Mouse (Mus musculus): ENCODE measurements around the gene D6Ertd527e. TPM values are rescaled to one million over a fixed set of nuclear protein-coding genes. Genes with fewer than 3 reads are reported as not detected.
A peak's percentile ranks its signal among the peaks of the same experiment; 100 is the strongest.

The D6Ertd527e gene
- polyA plus RNA-seq, 1 experiment: 0.31 TPM

DNA sequence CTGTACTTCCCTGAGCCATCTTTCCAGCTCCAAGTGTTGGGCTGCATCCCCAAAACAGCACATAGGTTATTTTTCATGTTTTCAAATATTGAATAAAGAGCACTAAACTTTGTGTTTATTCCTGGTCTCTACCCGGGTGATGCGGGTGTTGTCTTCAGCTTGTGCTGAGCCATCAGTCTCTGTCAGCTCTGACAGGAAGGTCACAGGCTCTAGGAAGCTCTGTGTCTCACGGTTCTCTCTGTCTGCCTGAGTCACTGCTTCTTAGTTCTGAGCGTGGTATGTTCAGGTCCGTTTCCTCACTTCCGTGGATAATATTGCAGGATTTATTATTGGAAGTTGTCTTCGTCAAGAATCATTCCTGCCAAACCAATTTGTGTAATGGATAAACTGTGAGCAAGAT, 17.4 kb downstream of the D6Ertd527e start:
- Histone ChIP-seq H3K4me3 (ENCODE audit: insufficient read depth, low read length) (no peak overlapping the region), H3K27ac (ENCODE audit: insufficient read depth, low read length) (no peak overlapping the region), H3K4me1 (ENCODE audit: control insufficient read depth, insufficient read depth, low read length) (no peaks in the 10 kb centered on the region)
- no peak for TF ChIP-seq CTCF (IDR thresholded peaks at IDR 0.05; ENCODE audit: extremely low read depth, insufficient read depth, low read length)

DNA sequence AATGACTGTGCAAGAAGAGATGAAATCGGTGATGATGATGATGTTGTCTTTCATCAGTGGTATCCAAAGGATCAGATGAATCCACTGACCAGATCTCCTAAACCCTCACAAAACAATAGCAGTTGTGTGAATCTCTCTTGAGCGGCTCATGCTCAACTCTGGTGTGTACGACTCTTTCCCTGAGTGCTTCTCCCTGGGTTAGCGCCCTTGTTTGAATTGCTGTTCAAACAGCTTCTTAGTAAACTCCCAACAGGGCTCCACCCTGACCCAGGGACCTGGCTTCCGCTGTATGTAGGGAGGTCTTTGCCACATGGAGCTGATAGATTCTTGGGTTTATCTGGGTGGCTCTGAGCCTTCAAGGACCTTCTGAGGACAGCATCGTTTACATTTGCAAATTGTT, 18.9 kb downstream of the D6Ertd527e start:
- TF ChIP-seq CTCF (IDR thresholded peaks at IDR 0.05; ENCODE audit: extremely low read depth, insufficient read depth, low read length): no peak

DNA sequence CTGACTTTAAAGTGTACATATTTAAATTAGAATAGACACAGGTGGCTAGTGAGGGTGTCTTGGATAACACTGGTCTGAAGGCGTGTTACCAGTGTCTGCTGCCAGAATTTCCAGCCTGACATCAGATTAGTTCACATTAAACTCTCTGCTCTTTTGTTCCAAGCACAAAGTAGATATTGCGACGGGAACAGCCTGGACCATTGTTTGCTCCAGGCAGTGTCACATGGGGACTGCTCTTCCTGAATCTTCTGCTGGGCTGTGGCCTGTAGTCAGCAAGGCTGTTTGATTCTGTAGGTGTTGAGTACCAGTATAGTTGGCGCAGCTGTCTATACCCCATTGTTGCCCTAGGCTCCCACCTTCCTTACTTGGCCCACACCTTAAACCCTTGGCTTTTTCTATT, 19.4 kb downstream of the D6Ertd527e start:
- H3K4me3 ChIP-seq (ENCODE audit: insufficient read depth, low read length): no peak overlapping the region
- no peaks in the 10 kb centered on the region for H3K4me1 ChIP-seq (ENCODE audit: control insufficient read depth, insufficient read depth, low read length)
- H3K27ac ChIP-seq (ENCODE audit: insufficient read depth, low read length): no peak overlapping the region
- TF ChIP-seq POLR2A (IDR thresholded peaks at IDR 0.05; ENCODE audit: extremely low read depth, insufficient read depth, low read length) (no peak), CTCF (IDR thresholded peaks at IDR 0.05; ENCODE audit: extremely low read depth, insufficient read depth, low read length) (no peak)

More for the DNA sequence above, 18.9 kb downstream of the D6Ertd527e start:
- Histone ChIP-seq H3K4me1 (ENCODE audit: control insufficient read depth, insufficient read depth, low read length) (no peaks in the 10 kb centered on the region), H3K4me3 (ENCODE audit: insufficient read depth, low read length) (no peak overlapping the region), H3K27ac (ENCODE audit: insufficient read depth, low read length) (no peak overlapping the region)

DNA sequence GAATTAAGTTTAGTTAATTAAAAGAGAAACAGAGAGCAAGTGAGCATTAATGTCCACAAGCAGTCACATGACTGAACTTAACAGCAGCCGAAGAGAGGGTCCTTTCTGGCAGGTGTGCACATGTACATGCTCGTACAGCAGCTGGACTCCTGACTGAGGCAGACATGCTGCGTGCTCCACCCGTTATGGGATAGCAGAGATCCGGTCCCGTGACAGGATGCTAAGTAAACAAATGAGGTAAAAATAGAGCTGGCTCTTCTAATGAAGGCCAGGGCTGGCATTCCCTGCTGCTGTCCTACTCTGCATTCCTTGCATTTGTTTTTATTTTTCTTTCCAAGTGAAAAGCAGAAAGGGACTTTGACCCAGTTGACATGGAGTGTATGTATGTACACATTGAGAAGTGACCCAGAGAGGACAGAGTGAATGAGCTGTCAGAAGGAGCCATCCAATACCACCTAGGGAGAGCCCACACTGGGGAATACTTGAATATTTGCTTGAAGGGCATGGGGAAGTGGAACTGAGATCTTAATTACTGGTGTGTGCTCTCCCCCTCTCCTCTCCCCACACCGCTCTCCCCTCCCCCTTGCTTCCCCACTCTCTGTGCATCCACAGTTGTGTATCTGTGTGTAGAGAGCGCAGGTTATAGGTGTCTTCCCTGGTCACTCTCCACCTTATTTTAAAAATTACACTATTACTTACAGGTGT, 22.7 kb downstream of the D6Ertd527e start:
- no peaks in the 10 kb centered on the region for H3K4me1 ChIP-seq (ENCODE audit: control insufficient read depth, insufficient read depth, low read length)
- no peak for TF ChIP-seq POLR2A (IDR thresholded peaks at IDR 0.05; ENCODE audit: extremely low read depth, insufficient read depth, low read length)
- no peak for TF ChIP-seq CTCF (IDR thresholded peaks at IDR 0.05; ENCODE audit: extremely low read depth, insufficient read depth, low read length)
- no peak overlapping the region for H3K27ac ChIP-seq (ENCODE audit: insufficient read depth, low read length)
- H3K4me3 ChIP-seq (ENCODE audit: insufficient read depth, low read length): no peak overlapping the region

DNA sequence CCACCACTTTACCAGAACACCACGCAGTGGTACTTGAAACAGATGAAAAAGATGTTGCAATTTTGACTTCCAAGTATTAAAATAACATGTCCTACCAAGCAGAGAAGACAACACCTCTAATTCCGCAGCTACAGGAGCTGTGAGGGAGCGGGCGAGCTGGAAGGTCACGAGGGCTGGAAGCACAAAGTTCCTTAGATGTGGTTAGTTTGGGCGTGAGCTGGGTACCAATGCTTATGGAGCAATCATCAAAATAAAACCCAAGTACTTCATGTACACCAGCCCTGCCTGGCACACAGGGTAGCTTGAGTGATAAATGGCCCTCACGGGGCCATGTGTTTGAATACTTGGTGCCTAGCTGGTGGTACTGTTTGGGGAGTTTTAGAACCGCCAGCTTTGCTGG, 25.3 kb downstream of the D6Ertd527e start:
- no peak overlapping the region for H3K4me3 ChIP-seq (ENCODE audit: insufficient read depth, low read length)
- no peak overlapping the region for H3K27ac ChIP-seq (ENCODE audit: insufficient read depth, low read length)
- TF ChIP-seq CTCF (IDR thresholded peaks at IDR 0.05; ENCODE audit: extremely low read depth, insufficient read depth, low read length) (no peak), POLR2A (IDR thresholded peaks at IDR 0.05; ENCODE audit: extremely low read depth, insufficient read depth, low read length) (no peak)
- peaks cover 2% of the 10 kb centered on the region; the same call in 1 of the 2 replicates for H3K4me1 ChIP-seq (ENCODE audit: control insufficient read depth, insufficient read depth, low read length)

DNA sequence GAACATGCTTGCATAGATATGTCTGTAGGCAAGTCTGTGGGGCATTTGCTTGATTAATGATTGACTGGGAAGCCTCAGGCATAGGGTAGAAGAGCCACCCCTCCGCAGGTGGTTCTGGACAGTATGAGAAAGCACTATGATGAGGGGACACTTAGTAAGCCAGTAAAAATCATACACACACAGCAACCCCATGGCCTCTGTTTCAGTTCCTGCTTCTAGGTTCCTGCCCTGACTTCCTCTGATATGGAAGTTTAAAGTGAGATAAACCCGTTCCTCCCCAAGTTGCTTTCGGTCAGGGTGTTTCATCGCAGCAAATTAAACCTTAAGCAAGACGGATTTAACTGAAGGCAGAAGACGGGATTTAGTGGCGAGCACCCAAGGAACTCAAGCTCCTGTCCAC, 26.1 kb downstream of the D6Ertd527e start:
- Histone ChIP-seq H3K27ac (ENCODE audit: insufficient read depth, low read length) (no peak overlapping the region), H3K4me3 (ENCODE audit: insufficient read depth, low read length) (no peak overlapping the region), H3K4me1 (ENCODE audit: control insufficient read depth, insufficient read depth, low read length) (peaks cover 2% of the 10 kb centered on the region; the same call in 1 of the 2 replicates)
- no peak for TF ChIP-seq CTCF (IDR thresholded peaks at IDR 0.05; ENCODE audit: extremely low read depth, insufficient read depth, low read length)
- no peak for TF ChIP-seq POLR2A (IDR thresholded peaks at IDR 0.05; ENCODE audit: extremely low read depth, insufficient read depth, low read length)

DNA sequence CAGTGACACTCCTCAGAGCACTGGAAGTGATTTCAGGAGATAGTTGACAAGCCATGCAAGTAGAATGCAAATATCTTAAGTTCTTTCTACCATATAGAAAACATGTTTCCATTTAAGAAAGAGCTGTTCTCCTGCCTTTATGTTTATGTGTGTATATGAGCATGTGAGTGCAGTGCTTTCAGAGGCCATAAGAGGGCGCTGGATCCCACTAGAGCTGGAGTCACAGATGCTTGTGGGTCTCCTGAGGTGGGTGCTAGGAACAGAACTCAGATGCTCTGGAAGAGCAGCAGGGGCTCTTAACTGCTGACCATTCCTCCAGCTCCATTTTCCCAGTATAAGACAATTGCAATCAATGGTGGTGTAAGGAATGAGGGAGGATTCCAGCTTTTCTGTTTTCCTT, 26.5 kb downstream of the D6Ertd527e start:
- Histone ChIP-seq H3K27ac (ENCODE audit: insufficient read depth, low read length) (no peak overlapping the region), H3K4me3 (ENCODE audit: insufficient read depth, low read length) (no peak overlapping the region), H3K4me1 (ENCODE audit: control insufficient read depth, insufficient read depth, low read length) (peaks cover 2% of the 10 kb centered on the region; the same call in 1 of the 2 replicates)
- TF ChIP-seq CTCF (IDR thresholded peaks at IDR 0.05; ENCODE audit: extremely low read depth, insufficient read depth, low read length) (no peak), POLR2A (IDR thresholded peaks at IDR 0.05; ENCODE audit: extremely low read depth, insufficient read depth, low read length) (no peak)

DNA sequence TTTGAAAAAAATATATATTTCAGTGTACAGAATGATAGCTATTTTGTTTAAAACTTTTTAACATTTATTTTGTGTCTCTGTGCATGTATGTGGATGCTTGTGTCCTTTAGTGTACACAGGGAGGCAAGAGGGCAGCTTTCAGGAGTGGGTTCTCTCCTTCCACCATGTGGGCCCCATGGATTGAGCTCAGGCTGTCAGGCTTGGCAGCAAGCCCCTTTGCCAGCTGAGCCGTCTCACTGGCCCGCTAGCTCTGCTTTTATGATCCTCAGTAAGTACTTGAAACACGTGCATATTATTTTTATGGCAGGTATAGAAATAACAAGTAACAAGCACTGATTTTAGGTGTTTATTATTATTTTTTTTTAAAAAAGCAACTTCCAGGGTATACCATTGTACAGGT, 29.0 kb downstream of the D6Ertd527e start:
- no peak for TF ChIP-seq POLR2A (IDR thresholded peaks at IDR 0.05; ENCODE audit: extremely low read depth, insufficient read depth, low read length)
- TF ChIP-seq CTCF (IDR thresholded peaks at IDR 0.05; ENCODE audit: extremely low read depth, insufficient read depth, low read length): no peak
- no peak overlapping the region for H3K4me3 ChIP-seq (ENCODE audit: insufficient read depth, low read length)
- H3K4me1 ChIP-seq (ENCODE audit: control insufficient read depth, insufficient read depth, low read length): peaks cover 2% of the 10 kb centered on the region; the same call in 1 of the 2 replicates
- no peak overlapping the region for H3K27ac ChIP-seq (ENCODE audit: insufficient read depth, low read length)

DNA sequence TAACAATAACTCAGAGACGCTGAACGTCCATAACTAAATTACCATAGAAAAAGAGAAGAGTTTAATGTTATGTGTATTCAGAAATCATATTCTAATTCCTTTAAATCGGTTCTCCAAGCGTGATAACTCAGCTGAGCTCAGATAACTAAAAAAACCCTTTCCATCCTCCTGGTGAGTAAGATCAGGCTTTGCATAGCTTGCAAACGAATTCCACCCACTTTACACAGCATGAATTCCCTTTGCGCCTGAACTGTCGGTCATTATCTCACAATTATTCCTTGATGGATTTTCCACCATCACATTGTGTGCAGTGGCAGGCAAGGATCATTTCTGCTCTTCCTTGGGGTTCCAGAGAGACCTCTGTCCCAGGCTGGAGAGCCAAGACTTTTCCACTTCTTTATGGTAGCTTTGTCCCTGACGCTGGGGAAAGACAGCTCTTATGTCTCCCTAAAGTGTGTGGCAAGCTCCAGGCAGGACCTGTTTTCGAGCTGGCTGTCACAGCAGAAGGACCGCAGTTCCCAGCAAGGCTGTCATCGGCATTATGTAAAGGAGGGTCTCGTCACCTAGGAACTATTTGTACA, 29.5 kb downstream of the D6Ertd527e start:
- H3K4me3 ChIP-seq (ENCODE audit: insufficient read depth, low read length): no peak overlapping the region
- peaks cover 2% of the 10 kb centered on the region; the same call in 1 of the 2 replicates for H3K4me1 ChIP-seq (ENCODE audit: control insufficient read depth, insufficient read depth, low read length)
- no peak for TF ChIP-seq CTCF (IDR thresholded peaks at IDR 0.05; ENCODE audit: extremely low read depth, insufficient read depth, low read length)
- H3K27ac ChIP-seq (ENCODE audit: insufficient read depth, low read length): 0 out of 2 replicates have a peak overlapping the region, but pooled peaks have one; percentile 1

DNA sequence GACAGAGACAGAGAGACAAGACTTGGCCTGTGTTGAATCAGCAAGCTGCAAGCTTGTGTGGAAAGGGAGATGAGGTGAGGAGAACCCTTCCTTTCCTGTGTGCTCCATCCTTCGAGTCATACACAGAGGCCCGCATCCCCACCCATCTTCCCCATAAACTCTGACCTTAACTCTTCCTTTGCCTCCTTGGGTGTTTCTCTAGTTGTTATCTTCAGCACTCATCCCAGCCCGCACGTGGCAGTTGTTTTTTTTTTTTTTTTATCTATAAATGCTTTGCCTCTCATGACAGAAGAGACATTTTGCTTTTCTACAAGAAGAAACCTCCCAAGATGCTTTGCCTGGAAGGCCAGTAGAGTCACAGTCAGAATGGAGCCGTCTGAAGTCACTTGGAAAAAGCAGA, 33.9 kb downstream of the D6Ertd527e start:
- TF ChIP-seq POLR2A (IDR thresholded peaks at IDR 0.05; ENCODE audit: extremely low read depth, insufficient read depth, low read length) (no peak), CTCF (IDR thresholded peaks at IDR 0.05; ENCODE audit: extremely low read depth, insufficient read depth, low read length) (no peak)
- no peak overlapping the region for H3K4me3 ChIP-seq (ENCODE audit: insufficient read depth, low read length)

More for the DNA sequence above, 33.9 kb downstream of the D6Ertd527e start:
- Histone ChIP-seq H3K27ac (ENCODE audit: insufficient read depth, low read length) (no peak overlapping the region), H3K4me1 (ENCODE audit: control insufficient read depth, insufficient read depth, low read length) (peaks cover 3% of the 10 kb centered on the region)

Measured in cortical plate, adult 2 months (tissue).